Mouse (Mus musculus) intestine, postnatal 0 days (tissue): ENCODE measurements around the gene Tnnt2. TPM values are rescaled to one million over a fixed set of nuclear protein-coding genes. Genes with fewer than 3 reads are reported as not detected.

Experiments
- ATAC-seq: fragments of 200-750 bp; cut with Nextera tagmentation; 2 replicates; pipeline ENCODE4 v1.8.0; 2017; ENCODE audit warnings: mild to moderate bottlenecking, moderate TSS enrichment, moderate library complexity
- H3K27ac ChIP-seq: fragments of 300-500 bp; sonication (generic); 2 replicates; pipeline ENCODE4 v1.5.1; 2014; ENCODE audit warnings: mild to moderate bottlenecking, low read depth, low read length, moderate library complexity
- H3K27me3 ChIP-seq: fragments of 300-500 bp; sonication (generic); replicated peaks from 2 replicates; pipeline ENCODE4 v1.6.1; 2014; ENCODE audit warnings: low read length, mixed read lengths; ENCODE audit not compliant: control insufficient read depth, insufficient read depth
- H3K36me3 ChIP-seq: fragments of 300-500 bp; sonication (generic); 2 replicates; pipeline ENCODE4 v1.6.1; 2014; ENCODE audit warnings: mild to moderate bottlenecking, moderate library complexity; ENCODE audit not compliant: control insufficient read depth, insufficient read depth
- H3K4me1 ChIP-seq: fragments of 300-500 bp; sonication (generic); replicated peaks from 2 replicates; pipeline ENCODE4 v1.6.1; 2014; ENCODE audit warnings: antibody characterized with exemption, low read length, mixed read lengths; ENCODE audit not compliant: control insufficient read depth, insufficient read depth
- H3K4me2 ChIP-seq: fragments of 300-500 bp; sonication (generic); replicated peaks from 2 replicates; pipeline ENCODE4 v1.6.1; 2014; ENCODE audit warnings: low read depth, mild to moderate bottlenecking, moderate library complexity
- H3K4me3 ChIP-seq: fragments of 300-500 bp; sonication (generic); 2 replicates; pipeline ENCODE4 v1.5.1; 2014; ENCODE audit warnings: low read depth, low read length
- H3K9ac ChIP-seq: fragments of 300-500 bp; sonication (generic); 2 replicates; pipeline ENCODE4 v1.6.1; 2014; ENCODE audit warnings: mild to moderate bottlenecking, low read depth, low read length
- H3K9me3 ChIP-seq: fragments of 300-500 bp; sonication (generic); 2 replicates; pipeline ENCODE4 v1.6.1; 2016; ENCODE audit warnings: mixed run types; ENCODE audit not compliant: control insufficient read depth
- CTCF ChIP-seq: sonication (generic); IDR thresholded peaks from 2 replicates; pipeline ENCODE4 v1.5.1; 2016; ENCODE audit warnings: low read depth, mild to moderate bottlenecking, control low read depth, antibody characterized with exemption, moderate library complexity
- WGBS: fragments of 180-500 bp; shearing (Covaris S2); extraction: QIAGEN DNeasy Blood & Tissue Kit; methylation state at CpG from one replicate; pipeline ENCODE4 v1.1.7; 2014; 5-methylcytosine and 5-hydroxymethylcytosine counted together
- polyA plus RNA-seq: library from polyadenylated mRNA; unstranded; fragments of >200 nt; fragmentation: Nextera tagmentation; extraction: Ambion mirVana; gene quantifications from 2 replicates; pipeline ENCODE4 v1.2.1, GENCODE M21; 2015

Gene Tnnt2
- polyA plus RNA-seq, 1 experiment from 2014 or later: 56.8 TPM

DNA sequence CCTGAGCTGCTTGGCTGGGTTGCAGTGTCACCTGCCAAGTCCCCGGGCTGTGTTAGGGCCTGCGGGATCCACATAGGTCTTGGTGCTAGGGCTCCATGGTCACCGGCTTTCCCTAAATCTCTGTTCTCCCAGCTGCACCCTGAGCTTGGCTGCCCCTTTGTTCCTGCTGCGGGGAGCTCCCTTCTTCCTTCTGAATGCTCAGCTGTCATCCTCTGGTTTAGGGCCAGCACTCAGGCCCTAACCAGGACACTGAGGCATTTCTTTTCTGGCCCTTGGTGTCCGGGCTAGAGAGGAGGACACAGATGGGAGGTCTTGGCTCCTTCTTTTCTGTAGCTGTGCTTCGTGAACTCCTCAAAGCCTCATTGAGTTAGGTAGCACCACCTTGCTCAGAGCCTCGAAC is 14.4 kb upstream of the Tnnt2 start:
- H3K36me3 ChIP-seq: peaks cover 13% of the 10 kb centered on the region; the same call in 1 of the 2 replicates
- WGBS: 47% methylated on average over 7 of the region's 7 CpGs
- H3K27me3 ChIP-seq: no peaks in the 10 kb centered on the region
- H3K9ac ChIP-seq: peak overlapping the region; percentile 55
- H3K27ac ChIP-seq: peak overlapping the region; percentile 95
- peaks cover 5% of the 10 kb centered on the region; the same call in 1 of the 2 replicates for H3K4me1 ChIP-seq
- peak overlapping the region; percentile 80 for H3K4me2 ChIP-seq
- H3K9me3 ChIP-seq: no peaks in the 10 kb centered on the region
- TF ChIP-seq CTCF: no peak
- no peak for ATAC-seq
- peak overlapping the region; percentile 65 for H3K4me3 ChIP-seq

- Histone ChIP-seq H3K27me3 (no peaks in the 10 kb centered on the region), H3K4me2 (no peak overlapping the region), H3K36me3 (peaks cover 80% of the 10 kb centered on the region), H3K4me3 (no peak overlapping the region), H3K9me3 (no peaks in the 10 kb centered on the region), H3K27ac (no peak overlapping the region), H3K9ac (no peak overlapping the region), H3K4me1 (no peaks in the 10 kb centered on the region)
- ATAC-seq: peak; percentile 7; the same call in 1 of the 2 replicates
- peak; percentile 85 for TF ChIP-seq CTCF
- 8% methylated on average over 1 of the region's 1 CpGs for WGBS
Measured at GRCm38 (mm10) chr1:135828918-135829317, 7.2 kb upstream of the Tnnt2 start.

- no peak overlapping the region for H3K4me3 ChIP-seq
- peak; percentile 47 for TF ChIP-seq CTCF
- no peaks in the 10 kb centered on the region for H3K9me3 ChIP-seq
- no peak overlapping the region for H3K27ac ChIP-seq
- no peak overlapping the region for H3K9ac ChIP-seq
- H3K36me3 ChIP-seq: peaks cover 42% of the 10 kb centered on the region
- no peak overlapping the region for H3K4me2 ChIP-seq
- H3K27me3 ChIP-seq: no peaks in the 10 kb centered on the region
- peak; percentile 7; the same call in 1 of the 2 replicates for ATAC-seq
- no peaks in the 10 kb centered on the region for H3K4me1 ChIP-seq
- WGBS: 63% methylated on average over 6 of the region's 6 CpGs
Measured at GRCm38 (mm10) chr1:135834206-135834859, 1.8 kb upstream of the Tnnt2 start.

- peak; percentile 37 for ATAC-seq
- Histone ChIP-seq H3K4me1 (no peaks in the 10 kb centered on the region), H3K9ac (no peak overlapping the region), H3K27me3 (no peaks in the 10 kb centered on the region), H3K4me2 (no peak overlapping the region), H3K36me3 (peaks cover 36% of the 10 kb centered on the region), H3K9me3 (no peaks in the 10 kb centered on the region), H3K27ac (no peak overlapping the region), H3K4me3 (no peak overlapping the region)
- no peak for TF ChIP-seq CTCF
- WGBS: 68% methylated on average over 8 of the region's 8 CpGs
Measured at GRCm38 (mm10) chr1:135834983-135835382, 1.2 kb upstream of the Tnnt2 start.

DNA sequence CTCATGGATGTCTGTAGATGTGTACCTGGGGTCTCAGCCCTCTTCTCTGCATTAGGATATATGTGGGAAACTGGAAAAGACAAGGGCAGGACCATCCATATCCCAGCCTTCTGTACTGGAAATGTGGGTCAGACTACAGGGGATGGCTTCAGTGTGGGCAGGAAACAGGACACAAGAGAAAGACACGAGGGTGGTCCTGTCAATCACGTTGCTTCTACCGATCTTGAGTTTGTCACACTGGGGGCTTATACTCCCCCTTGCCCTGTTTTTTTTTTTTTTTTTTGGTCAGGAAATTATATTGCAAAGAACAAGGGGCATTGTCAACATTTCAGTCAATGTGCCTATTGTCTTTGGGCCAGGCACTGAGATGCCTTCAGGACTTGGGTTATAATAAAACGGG is 2.5 kb downstream of the Tnnt2 start:
- no peak overlapping the region for H3K4me3 ChIP-seq
- TF ChIP-seq CTCF: no peak
- H3K27ac ChIP-seq: no peak overlapping the region
- no peak for ATAC-seq
- no peak overlapping the region for H3K9ac ChIP-seq
- no peaks in the 10 kb centered on the region for H3K27me3 ChIP-seq
- no peak overlapping the region for H3K4me2 ChIP-seq
- peaks cover under 1% of the 10 kb centered on the region; the same call in 1 of the 2 replicates for H3K36me3 ChIP-seq
- WGBS: 57% methylated on average over 4 of the region's 4 CpGs
- no peaks in the 10 kb centered on the region for H3K9me3 ChIP-seq
- no peaks in the 10 kb centered on the region for H3K4me1 ChIP-seq

GRCm38 (mm10) chr1:135839065-135839464 is 2.9 kb downstream of the Tnnt2 start:
- Histone ChIP-seq H3K9ac (no peak overlapping the region), H3K4me2 (no peak overlapping the region), H3K27ac (no peak overlapping the region), H3K9me3 (no peaks in the 10 kb centered on the region), H3K36me3 (no peaks in the 10 kb centered on the region), H3K27me3 (no peaks in the 10 kb centered on the region), H3K4me3 (no peak overlapping the region), H3K4me1 (no peaks in the 10 kb centered on the region)
- WGBS: 83% methylated on average over 6 of the region's 6 CpGs
- no peak for TF ChIP-seq CTCF
- no peak for ATAC-seq
